Mouse (Mus musculus): ENCODE data around the gene Cyth3. TPM values are rescaled to one million over a fixed set of nuclear protein-coding genes. Genes with fewer than 3 reads are reported as not detected.

Gene Cyth3
- polyA plus RNA-seq, 1 experiment from 2014 or later: 52.0 TPM

DNA sequence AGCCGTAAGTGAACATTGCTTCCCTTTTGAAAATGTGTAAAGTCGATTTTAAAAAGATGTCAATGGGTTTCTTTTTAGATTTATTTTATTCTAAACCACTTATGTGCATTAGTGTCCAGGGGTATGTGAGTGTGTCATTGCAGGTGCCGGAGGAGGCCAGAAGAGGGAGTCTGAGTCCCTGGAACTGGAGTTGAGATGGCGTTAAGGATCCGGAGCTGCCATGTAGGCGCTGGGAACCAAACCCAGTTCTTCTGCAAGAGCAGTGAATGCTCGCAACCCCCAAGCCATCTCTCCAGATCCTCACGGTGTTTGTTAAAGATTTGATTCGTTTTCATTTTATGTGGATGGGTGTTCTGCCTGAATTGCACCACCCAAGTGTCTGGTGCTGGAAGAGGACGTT lies 39.2 kb upstream of the Cyth3 start:
- Histone ChIP-seq H3K27ac (ENCODE audit: low read depth) (no peak overlapping the region), H3K9me3 (ENCODE audit: low read depth, low read length) (no peaks in the 10 kb centered on the region), H3K27me3 (ENCODE audit: insufficient read depth, low read length) (no peaks in the 10 kb centered on the region), H3K36me3 (ENCODE audit: insufficient read depth) (no peaks in the 10 kb centered on the region), H3K9ac (no peak overlapping the region), H3K4me1 (ENCODE audit: insufficient read depth) (no peaks in the 10 kb centered on the region), H3K4me2 (no peak overlapping the region), H3K4me3 (ENCODE audit: low read depth, low read length) (no peak overlapping the region)
- 92% methylated on average over 10 of the region's 10 CpGs for WGBS
- TF ChIP-seq CTCF (IDR thresholded peaks at IDR 0.05; ENCODE audit: low read depth): no peak
- DNase-seq: no peak
- no peak for ATAC-seq (ENCODE audit: insufficient read depth)

DNA sequence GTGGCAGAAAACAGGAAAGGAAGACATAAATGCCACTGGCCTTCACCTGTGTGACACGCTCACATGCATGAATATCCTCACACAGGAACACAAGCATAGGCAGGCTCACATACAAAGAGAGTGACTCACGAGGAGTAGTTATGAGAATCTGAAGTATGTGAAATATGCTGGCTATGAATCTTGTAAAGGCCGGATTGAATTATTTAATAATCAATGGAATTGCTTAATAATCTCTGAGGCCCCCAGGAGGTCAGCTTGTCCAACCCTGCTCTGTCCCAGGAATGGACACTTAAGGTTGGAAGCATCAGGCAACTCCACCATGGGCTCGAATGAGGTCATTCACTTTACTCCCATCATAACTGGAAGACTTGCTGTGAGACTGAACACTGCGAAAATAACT lies 37.3 kb upstream of the Cyth3 start:
- Histone ChIP-seq H3K4me3 (ENCODE audit: low read depth, low read length) (no peak overlapping the region), H3K36me3 (ENCODE audit: insufficient read depth) (no peaks in the 10 kb centered on the region), H3K9ac (no peak overlapping the region), H3K27me3 (ENCODE audit: insufficient read depth, low read length) (no peaks in the 10 kb centered on the region), H3K27ac (ENCODE audit: low read depth) (no peak overlapping the region), H3K4me2 (no peak overlapping the region), H3K4me1 (ENCODE audit: insufficient read depth) (no peaks in the 10 kb centered on the region), H3K9me3 (ENCODE audit: low read depth, low read length) (no peaks in the 10 kb centered on the region)
- TF ChIP-seq CTCF (IDR thresholded peaks at IDR 0.05; ENCODE audit: low read depth): no peak
- WGBS: 72% methylated on average over 5 of the region's 5 CpGs
- ATAC-seq (ENCODE audit: insufficient read depth): no peak
- DNase-seq: no peak

DNA sequence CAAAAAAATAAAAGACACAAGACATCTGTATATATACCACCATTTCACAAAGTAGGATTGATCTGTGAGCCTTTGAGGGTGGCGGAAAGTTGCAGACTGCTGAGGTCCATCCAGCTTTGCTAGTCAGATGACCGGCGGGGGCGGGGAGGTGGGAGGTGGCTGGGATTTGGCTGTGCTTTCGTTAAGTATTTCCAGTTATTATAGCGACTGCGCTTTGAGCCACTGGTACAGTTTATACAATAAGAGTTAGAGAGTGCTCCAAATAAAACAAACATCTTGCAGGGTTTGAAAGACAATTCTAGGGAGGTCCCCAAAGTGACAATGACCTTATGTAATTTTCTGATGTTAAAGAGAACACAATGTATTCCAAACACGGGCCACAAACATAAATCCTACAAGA lies 35.9 kb upstream of the Cyth3 start:
- WGBS: 59% methylated on average over 8 of the region's 8 CpGs
- Histone ChIP-seq H3K27me3 (ENCODE audit: insufficient read depth, low read length) (no peaks in the 10 kb centered on the region), H3K4me1 (ENCODE audit: insufficient read depth) (no peaks in the 10 kb centered on the region), H3K36me3 (ENCODE audit: insufficient read depth) (no peaks in the 10 kb centered on the region), H3K9ac (no peak overlapping the region), H3K4me2 (no peak overlapping the region), H3K4me3 (ENCODE audit: low read depth, low read length) (no peak overlapping the region), H3K27ac (ENCODE audit: low read depth) (no peak overlapping the region), H3K9me3 (ENCODE audit: low read depth, low read length) (no peaks in the 10 kb centered on the region)
- peak; percentile 40; the same call in 1 of the 2 replicates for ATAC-seq (ENCODE audit: insufficient read depth)
- DNase-seq: peak; percentile 38
- no peak for TF ChIP-seq CTCF (IDR thresholded peaks at IDR 0.05; ENCODE audit: low read depth)

DNA sequence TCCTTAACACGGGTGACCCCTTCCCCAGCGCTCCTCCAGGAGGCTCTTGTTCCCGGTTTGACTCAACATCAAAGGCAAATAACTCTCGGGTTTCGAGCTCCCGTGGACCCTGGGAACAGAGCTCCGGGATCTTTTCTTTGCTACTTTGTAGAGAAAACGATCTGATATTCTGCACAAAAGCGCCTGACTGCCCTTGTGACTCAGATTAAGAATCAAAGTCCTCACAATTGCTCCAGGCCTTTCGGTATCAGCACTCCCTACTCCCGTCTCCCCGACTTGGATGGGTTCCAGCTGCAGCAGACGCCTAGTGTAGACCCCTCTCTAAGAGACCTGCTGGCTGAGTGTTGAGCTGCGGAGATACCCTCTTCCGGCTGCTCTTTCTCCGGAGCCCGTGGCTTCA lies 33.1 kb upstream of the Cyth3 start:
- Histone ChIP-seq H3K4me1 (ENCODE audit: insufficient read depth) (no peaks in the 10 kb centered on the region), H3K27me3 (ENCODE audit: insufficient read depth, low read length) (no peaks in the 10 kb centered on the region), H3K4me2 (peak overlapping the region; percentile 25; the same call in 1 of the 2 replicates), H3K36me3 (ENCODE audit: insufficient read depth) (no peaks in the 10 kb centered on the region), H3K9ac (no peak overlapping the region), H3K4me3 (ENCODE audit: low read depth, low read length) (no peak overlapping the region), H3K27ac (ENCODE audit: low read depth) (no peak overlapping the region), H3K9me3 (ENCODE audit: low read depth, low read length) (no peaks in the 10 kb centered on the region)
- TF ChIP-seq CTCF (IDR thresholded peaks at IDR 0.05; ENCODE audit: low read depth): no peak
- DNase-seq: peak; percentile 62
- ATAC-seq (ENCODE audit: insufficient read depth): peak; percentile 67; the same call in 1 of the 2 replicates
- 18% methylated on average over 17 of the region's 17 CpGs for WGBS

DNA sequence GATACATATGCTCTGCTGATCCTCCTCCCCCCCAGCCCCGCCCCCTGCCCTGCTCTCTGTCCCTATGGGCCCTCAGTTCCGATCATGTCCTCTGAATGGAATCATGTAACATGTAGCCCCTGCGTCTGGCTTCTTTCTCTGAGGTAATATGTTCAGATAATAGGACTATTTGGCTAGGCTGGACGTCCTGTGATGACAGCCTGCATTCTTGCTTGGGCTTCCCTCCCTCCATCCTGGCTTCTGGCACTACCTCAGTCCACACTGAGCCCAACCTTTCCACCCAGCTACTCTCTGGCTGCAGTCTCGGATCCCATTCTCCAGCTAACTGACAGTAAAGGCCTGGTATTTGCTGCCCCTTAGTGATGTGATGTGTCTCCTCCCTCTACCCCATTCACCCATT lies 29.3 kb upstream of the Cyth3 start:
- WGBS: 54% methylated on average over 5 of the region's 5 CpGs
- Histone ChIP-seq H3K27me3 (ENCODE audit: insufficient read depth, low read length) (no peaks in the 10 kb centered on the region), H3K27ac (ENCODE audit: low read depth) (no peak overlapping the region), H3K4me1 (ENCODE audit: insufficient read depth) (no peaks in the 10 kb centered on the region), H3K4me3 (ENCODE audit: low read depth, low read length) (no peak overlapping the region), H3K36me3 (ENCODE audit: insufficient read depth) (no peaks in the 10 kb centered on the region), H3K9ac (no peak overlapping the region), H3K9me3 (ENCODE audit: low read depth, low read length) (no peaks in the 10 kb centered on the region), H3K4me2 (no peak overlapping the region)
- no peak for ATAC-seq (ENCODE audit: insufficient read depth)
- DNase-seq: no peak
- TF ChIP-seq CTCF (IDR thresholded peaks at IDR 0.05; ENCODE audit: low read depth): no peak

DNA sequence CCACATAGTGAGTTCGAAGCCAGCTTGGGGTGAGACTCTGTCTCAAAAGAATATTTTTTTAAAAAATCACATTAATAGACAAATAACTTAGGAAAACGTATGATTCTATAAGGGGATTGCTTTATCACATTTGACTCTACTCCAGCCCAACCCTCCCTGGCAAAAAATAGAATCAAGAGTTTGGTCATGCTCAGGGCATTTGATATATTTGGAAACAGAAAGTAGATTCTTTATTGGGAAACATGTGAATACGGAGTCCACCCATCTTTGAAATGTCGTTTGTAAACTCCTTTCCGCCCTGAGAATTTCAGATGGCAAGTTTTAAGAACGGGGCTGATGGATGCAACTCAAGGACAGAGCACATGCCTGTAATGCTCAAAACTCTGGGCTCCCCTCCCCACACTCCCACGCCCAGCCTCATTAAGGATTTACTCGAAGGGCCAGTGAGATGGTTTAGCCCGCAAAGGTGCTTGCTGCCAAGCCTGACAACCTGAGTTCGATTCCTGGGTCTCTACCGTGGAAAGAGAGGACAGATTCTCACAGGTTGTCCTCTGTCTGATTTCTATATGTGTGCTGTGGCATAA lies 28.6 kb upstream of the Cyth3 start:
- H3K36me3 ChIP-seq (ENCODE audit: insufficient read depth): no peaks in the 10 kb centered on the region
- no peak overlapping the region for H3K27ac ChIP-seq (ENCODE audit: low read depth)
- H3K4me2 ChIP-seq: no peak overlapping the region
- H3K4me1 ChIP-seq (ENCODE audit: insufficient read depth): no peaks in the 10 kb centered on the region
- no peaks in the 10 kb centered on the region for H3K9me3 ChIP-seq (ENCODE audit: low read depth, low read length)
- WGBS: 79% methylated on average over 11 of the region's 11 CpGs
- no peak for DNase-seq
- no peak for ATAC-seq (ENCODE audit: insufficient read depth)
- H3K9ac ChIP-seq: no peak overlapping the region
- no peak for TF ChIP-seq CTCF (IDR thresholded peaks at IDR 0.05; ENCODE audit: low read depth)
- H3K4me3 ChIP-seq (ENCODE audit: low read depth, low read length): no peak overlapping the region
- H3K27me3 ChIP-seq (ENCODE audit: insufficient read depth, low read length): no peaks in the 10 kb centered on the region

DNA sequence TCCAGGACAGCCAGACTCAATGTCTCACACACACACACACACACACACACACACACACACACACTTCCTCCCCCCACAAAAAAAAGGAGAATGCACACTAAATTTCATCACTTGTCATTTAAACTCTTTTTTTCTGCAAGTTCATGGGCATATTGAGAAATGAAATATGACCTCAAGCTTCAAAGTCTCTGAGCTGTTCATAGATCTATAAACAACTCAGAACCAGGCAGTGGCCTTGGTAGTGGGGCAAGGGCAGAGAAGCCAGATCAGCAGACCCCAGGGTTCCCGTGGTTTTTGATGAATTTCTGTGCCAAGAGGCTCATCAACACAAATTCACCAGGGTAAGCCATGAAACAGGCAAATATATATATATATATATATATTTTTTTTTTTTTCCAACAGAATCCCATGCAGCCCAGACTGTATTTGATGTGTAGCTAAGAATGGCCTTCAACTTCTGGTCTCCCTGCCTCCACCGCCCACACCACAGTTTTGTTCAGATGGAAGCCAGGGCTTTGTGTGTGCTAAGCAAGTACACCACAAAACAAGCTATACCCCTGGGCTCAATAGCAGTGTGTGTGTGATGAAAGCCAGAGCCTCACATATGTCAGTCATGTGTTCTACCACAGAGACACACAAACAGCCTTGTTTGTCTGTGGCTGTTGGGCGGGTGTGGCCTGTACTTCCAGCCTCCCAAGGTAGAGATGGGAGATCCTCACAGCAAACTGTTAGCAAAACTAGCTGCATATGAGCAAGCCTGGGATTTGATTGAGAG lies 27.8 kb upstream of the Cyth3 start:
- TF ChIP-seq CTCF (IDR thresholded peaks at IDR 0.05; ENCODE audit: low read depth): no peak
- no peak overlapping the region for H3K27ac ChIP-seq (ENCODE audit: low read depth)
- ATAC-seq (ENCODE audit: insufficient read depth): no peak
- H3K36me3 ChIP-seq (ENCODE audit: insufficient read depth): no peaks in the 10 kb centered on the region
- H3K9me3 ChIP-seq (ENCODE audit: low read depth, low read length): no peaks in the 10 kb centered on the region
- no peaks in the 10 kb centered on the region for H3K27me3 ChIP-seq (ENCODE audit: insufficient read depth, low read length)
- no peak overlapping the region for H3K4me3 ChIP-seq (ENCODE audit: low read depth, low read length)
- no peak overlapping the region for H3K4me2 ChIP-seq
- 73% methylated on average over 3 of the region's 3 CpGs for WGBS
- H3K4me1 ChIP-seq (ENCODE audit: insufficient read depth): no peaks in the 10 kb centered on the region
- no peak overlapping the region for H3K9ac ChIP-seq
- DNase-seq: no peak
